Mouse (Mus musculus) heart, adult 2 months (tissue): ENCODE data around the gene Lce1d.

Experiments used
- CTCF ChIP-seq: fragments of 200-600 bp; IDR thresholded peaks from 2 replicates; pipeline ENCODE4 v1.8.1; 2022; ENCODE audit warnings: antibody characterized with exemption, mild to moderate bottlenecking, moderate library complexity
- POLR2A ChIP-seq: fragments of 200-500 bp; IDR thresholded peaks from 2 replicates; pipeline ENCODE4 v1.6.1; 2011; ENCODE audit warnings: mild to moderate bottlenecking, low read depth, low read length, control low read depth; ENCODE audit not compliant: insufficient read depth

- TF ChIP-seq CTCF (no peak), POLR2A (no peak)
Measured at GRCm38 (mm10) chr3:92720250-92720649, 33.2 kb upstream of the Lce1d start, which contains the start of gene Lce1f.
